Mouse (Mus musculus) right cerebral cortex, postnatal 14 days (tissue): ENCODE data around the gene Lsm2.
A peak's percentile ranks its signal among the peaks of the same experiment; 100 is the strongest.
"Not testable (repeated sequence)": the region's sequence is repeated elsewhere in the genome, so short reads cannot be mapped to it uniquely, and the experiment has no call there.

Source experiments
- DNase-seq: peaks from one replicate; pipeline ENCODE4 v3.0.0; 2022

Gene Lsm2

GRCm38 (mm10) chr17:34995192-34995591 lies 13.5 kb downstream of the Lsm2 start:
- DNase-seq = not testable (repeated sequence)

- not testable (repeated sequence) for DNase-seq
Observed at GRCm38 (mm10) chr17:34995927-34996326, 14.3 kb downstream of the Lsm2 start.

GRCm38 (mm10) chr17:34996411-34997141 lies 14.9 kb downstream of the Lsm2 start:
- DNase-seq = no peak

- no peak for DNase-seq
Observed at GRCm38 (mm10) chr17:34997142-34997483, 15.5 kb downstream of the Lsm2 start.

GRCm38 (mm10) chr17:34998526-34999430 lies 17.1 kb downstream of the Lsm2 start:
- DNase-seq = no peak

- not testable (repeated sequence) for DNase-seq
Observed at GRCm38 (mm10) chr17:34999871-35000716, 18.4 kb downstream of the Lsm2 start.

GRCm38 (mm10) chr17:35000717-35001451 lies 19.2 kb downstream of the Lsm2 start, which contains the start of gene Vars:
TSS of gene Vars (plus strand) at chr17:35000987.
- peak; percentile 72 for DNase-seq

GRCm38 (mm10) chr17:35001452-35002152 lies 19.9 kb downstream of the Lsm2 start:
- peak; percentile 41 for DNase-seq

- no peak for DNase-seq
Observed at GRCm38 (mm10) chr17:35002153-35002865, 20.6 kb downstream of the Lsm2 start.

- DNase-seq = no peak
Observed at GRCm38 (mm10) chr17:35003022-35003838, 21.6 kb downstream of the Lsm2 start.

GRCm38 (mm10) chr17:35004075-35004717 lies 22.5 kb downstream of the Lsm2 start:
- DNase-seq = no peak

- no peak for DNase-seq
Observed at GRCm38 (mm10) chr17:35005158-35005557, 23.5 kb downstream of the Lsm2 start.

- not testable (repeated sequence) for DNase-seq
Observed at GRCm38 (mm10) chr17:35005902-35006301, 24.2 kb downstream of the Lsm2 start.

GRCm38 (mm10) chr17:35007387-35007991 lies 25.8 kb downstream of the Lsm2 start:
- DNase-seq = no peak

- DNase-seq = no peak
Observed at GRCm38 (mm10) chr17:35009586-35009985, 27.9 kb downstream of the Lsm2 start.

GRCm38 (mm10) chr17:35011440-35011839 lies 29.8 kb downstream of the Lsm2 start:
- no peak for DNase-seq

GRCm38 (mm10) chr17:35012430-35012829 lies 30.8 kb downstream of the Lsm2 start:
- DNase-seq = no peak

- DNase-seq = no peak
Observed at GRCm38 (mm10) chr17:35013221-35013620, 31.6 kb downstream of the Lsm2 start.

GRCm38 (mm10) chr17:35015296-35015695 lies 33.6 kb downstream of the Lsm2 start:
- no peak for DNase-seq
